Mouse (Mus musculus) embryonic facial prominence, embryonic 15.5 days (tissue): ENCODE data around the gene Ggps1. TPM values are rescaled to one million over a fixed set of nuclear protein-coding genes. Genes with fewer than 3 reads are reported as not detected.

Experiments
- ATAC-seq: fragments of 200-750 bp; cut with Nextera tagmentation; 2 replicates; pipeline ENCODE4 v1.8.0; 2017; ENCODE audit warnings: low read depth, moderate TSS enrichment; ENCODE audit not compliant: insufficient number of reproducible peaks, low FRiP score, low TSS enrichment
- H3K27ac ChIP-seq: fragments of 300-500 bp; sonication (generic); replicated peaks from 2 replicates; pipeline ENCODE4 v1.5.1; 2015; ENCODE audit warnings: mild to moderate bottlenecking, inconsistent platforms
- H3K27me3 ChIP-seq: fragments of 300-500 bp; sonication (generic); 2 replicates; pipeline ENCODE4 v1.6.1; 2015; ENCODE audit warnings: inconsistent platforms
- H3K36me3 ChIP-seq: fragments of 300-500 bp; sonication (generic); 2 replicates; pipeline ENCODE4 v1.6.1; 2015; ENCODE audit warnings: mild to moderate bottlenecking, inconsistent platforms
- H3K4me1 ChIP-seq: fragments of 300-500 bp; sonication (generic); 2 replicates; pipeline ENCODE4 v1.6.1; 2015; ENCODE audit warnings: inconsistent platforms
- H3K4me2 ChIP-seq: fragments of 300-500 bp; sonication (generic); replicated peaks from 2 replicates; pipeline ENCODE4 v1.6.1; 2015; ENCODE audit warnings: mild to moderate bottlenecking, inconsistent platforms
- H3K4me3 ChIP-seq: fragments of 300-500 bp; sonication (generic); replicated peaks from 2 replicates; pipeline ENCODE4 v1.5.1; 2015; ENCODE audit warnings: mild to moderate bottlenecking, inconsistent platforms
- H3K9ac ChIP-seq: fragments of 300-500 bp; sonication (generic); 2 replicates; pipeline ENCODE4 v1.6.1; 2015; ENCODE audit warnings: inconsistent platforms
- H3K9me3 ChIP-seq: fragments of 300-500 bp; sonication (generic); replicated peaks from 2 replicates; pipeline ENCODE4 v1.6.1; 2016; ENCODE audit warnings: inconsistent platforms
- WGBS: fragments of 180-500 bp; shearing (Covaris S2); methylation state at CpG from one replicate; pipeline ENCODE4 v1.1.7; 2015; 5-methylcytosine and 5-hydroxymethylcytosine counted together
- polyA plus RNA-seq: library from polyadenylated mRNA; unstranded; fragments of >200 nt; fragmentation: Nextera tagmentation; extraction: Ambion mirVana; gene quantifications from 2 replicates; pipeline ENCODE4 v1.2.1, GENCODE M21; 2015

Gene Ggps1
- polyA plus RNA-seq, 1 experiment from 2014 or later = 48.3 TPM

GRCm38 (mm10) chr13:14014001-14014400 lies 49.3 kb downstream of the Ggps1 start:
- no peak overlapping the region for H3K4me3 ChIP-seq
- peaks cover 45% of the 10 kb centered on the region for H3K36me3 ChIP-seq
- H3K9me3 ChIP-seq = no peaks in the 10 kb centered on the region
- no peak for ATAC-seq
- H3K4me1 ChIP-seq = no peaks in the 10 kb centered on the region
- 92% methylated on average over 2 of the region's 2 CpGs for WGBS
- no peaks in the 10 kb centered on the region for H3K27me3 ChIP-seq
- H3K4me2 ChIP-seq = no peak overlapping the region
- no peak overlapping the region for H3K27ac ChIP-seq
- H3K9ac ChIP-seq = no peak overlapping the region

- Histone ChIP-seq H3K27me3 (no peaks in the 10 kb centered on the region), H3K4me3 (no peak overlapping the region), H3K36me3 (peaks cover 43% of the 10 kb centered on the region)
Observed at GRCm38 (mm10) chr13:14011454-14011995, 51.8 kb downstream of the Ggps1 start.

GRCm38 (mm10) chr13:14006056-14006455 lies 57.2 kb downstream of the Ggps1 start:
- WGBS = 62% methylated on average over 2 of the region's 2 CpGs
- peaks cover 47% of the 10 kb centered on the region for H3K36me3 ChIP-seq

More at GRCm38 (mm10) chr13:14011454-14011995, 51.8 kb downstream of the Ggps1 start:
- Histone ChIP-seq H3K4me2 (no peak overlapping the region), H3K27ac (no peak overlapping the region), H3K9ac (no peak overlapping the region), H3K9me3 (no peaks in the 10 kb centered on the region), H3K4me1 (no peaks in the 10 kb centered on the region)
- WGBS = 96% methylated on average over 4 of the region's 4 CpGs
- ATAC-seq = no peak

GRCm38 (mm10) chr13:14004999-14005398 lies 58.3 kb downstream of the Ggps1 start:
- Histone ChIP-seq H3K4me1 (no peaks in the 10 kb centered on the region), H3K4me2 (no peak overlapping the region), H3K27me3 (no peaks in the 10 kb centered on the region), H3K9ac (no peak overlapping the region), H3K27ac (no peak overlapping the region), H3K4me3 (no peak overlapping the region), H3K36me3 (peaks cover 55% of the 10 kb centered on the region), H3K9me3 (no peaks in the 10 kb centered on the region)
- ATAC-seq = no peak
- WGBS = 87% methylated on average over 5 of the region's 5 CpGs

More at GRCm38 (mm10) chr13:14006056-14006455, 57.2 kb downstream of the Ggps1 start:
- Histone ChIP-seq H3K4me2 (no peak overlapping the region), H3K4me1 (no peaks in the 10 kb centered on the region), H3K27me3 (no peaks in the 10 kb centered on the region), H3K4me3 (no peak overlapping the region), H3K9me3 (no peaks in the 10 kb centered on the region), H3K9ac (no peak overlapping the region), H3K27ac (no peak overlapping the region)
- ATAC-seq = no peak

GRCm38 (mm10) chr13:14004086-14004485 lies 59.2 kb downstream of the Ggps1 start:
- 78% methylated on average over 4 of the region's 4 CpGs for WGBS
- peaks cover 61% of the 10 kb centered on the region for H3K36me3 ChIP-seq
- H3K27me3 ChIP-seq = no peaks in the 10 kb centered on the region
- H3K9ac ChIP-seq = no peak overlapping the region
- no peaks in the 10 kb centered on the region for H3K4me1 ChIP-seq
- no peak overlapping the region for H3K27ac ChIP-seq
- H3K4me3 ChIP-seq = no peak overlapping the region
- no peak overlapping the region for H3K4me2 ChIP-seq
- no peak for ATAC-seq
- no peaks in the 10 kb centered on the region for H3K9me3 ChIP-seq

- H3K36me3 ChIP-seq = peaks cover 63% of the 10 kb centered on the region
- H3K4me3 ChIP-seq = no peak overlapping the region
- WGBS = 75% methylated on average over 2 of the region's 2 CpGs
- no peak overlapping the region for H3K27ac ChIP-seq
- ATAC-seq = no peak
- no peak overlapping the region for H3K9ac ChIP-seq
- H3K9me3 ChIP-seq = no peaks in the 10 kb centered on the region
- H3K4me2 ChIP-seq = no peak overlapping the region
- no peaks in the 10 kb centered on the region for H3K27me3 ChIP-seq
- H3K4me1 ChIP-seq = no peaks in the 10 kb centered on the region
Observed at GRCm38 (mm10) chr13:14002706-14003105, 60.6 kb downstream of the Ggps1 start.

Other genes with a start within 250 kb of the Ggps1 start
- gene B3galnt2, start 109.0 kb downstream of the Ggps1 start, polyA plus RNA-seq = 33.7 and 36.1 TPM in 2 replicates
- 53.8 and 56.7 TPM in 2 replicates for gene Tbce, start 23.9 kb downstream of the Ggps1 start, polyA plus RNA-seq
- gene Arid4b, start 256 bp downstream of the Ggps1 start, polyA plus RNA-seq = 76.0 and 76.3 TPM in 2 replicates